Mouse (Mus musculus): Measurements from ENCODE around the gene Srbd1. TPM values are rescaled to one million over a fixed set of nuclear protein-coding genes. Genes with fewer than 3 reads are reported as not detected.

Srbd1 gene
- total RNA-seq, 2 experiments from 2014 or later: 13.0 to 14.5 TPM

DNA sequence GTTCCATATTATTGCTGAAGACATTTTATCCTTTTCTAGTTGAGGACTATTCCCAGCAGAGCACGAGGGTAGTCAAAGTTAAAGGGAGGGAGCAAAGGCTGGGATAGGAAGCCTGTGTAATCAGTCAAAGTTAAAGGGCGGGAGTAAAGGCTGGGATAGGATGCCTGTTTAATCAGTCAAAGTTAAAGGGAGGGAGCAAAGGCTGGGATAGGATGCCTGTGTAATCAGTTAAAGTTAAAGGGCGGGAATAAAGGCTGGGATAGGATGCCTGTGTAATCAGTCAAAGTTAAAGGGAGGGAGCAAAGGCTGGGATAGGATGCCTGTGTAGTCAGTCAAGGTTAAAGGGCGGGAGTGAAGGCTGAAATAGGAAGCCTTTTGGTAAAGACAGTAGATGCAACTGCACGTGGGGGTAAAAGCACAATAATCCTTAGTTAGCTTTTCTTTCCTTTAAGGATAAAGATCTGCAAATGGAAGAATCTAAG is 5.9 kb upstream of the Srbd1 start:
- intact Hi-C loops (cut with DNase I): no loop called here
- DNase-seq: peak; percentile 71 to 73

- intact Hi-C loops (cut with DNase I): loop anchor here (10.0 kb wide), 1 partner anchor 1115 kb away; the partner anchor contains the start of gene Mcfd2
- DNase-seq: no peak
Measured at GRCm38 (mm10) chr17:86149726-86150125, 4.8 kb upstream of the Srbd1 start.

DNA sequence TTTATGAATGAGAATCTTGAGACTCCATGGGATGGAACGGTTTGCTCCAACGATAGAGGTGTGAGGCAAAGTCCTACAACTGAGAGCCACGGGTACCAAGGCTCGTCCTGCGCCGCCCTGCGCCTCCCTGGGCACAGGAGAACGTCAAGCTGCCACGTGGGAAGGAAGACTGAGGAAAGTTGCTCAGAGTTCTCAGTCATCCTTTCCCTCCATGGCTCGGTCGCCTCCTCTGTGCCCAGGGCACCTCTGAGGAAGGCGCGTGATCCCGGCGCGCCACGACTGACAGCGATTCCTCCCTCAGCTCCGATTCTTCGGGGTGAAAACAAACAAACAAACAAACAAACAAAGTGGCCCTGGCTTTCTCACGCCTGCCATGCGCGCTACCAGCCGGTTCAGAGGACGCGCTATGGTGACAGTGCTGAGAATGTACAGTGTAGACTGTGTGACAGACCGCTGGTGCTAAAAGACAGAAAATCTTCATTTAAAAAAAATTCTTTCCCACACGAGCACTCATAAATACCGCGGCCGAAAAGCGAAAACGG is 367 bp downstream of the Srbd1 start:
- intact Hi-C loops (cut with DNase I): loop anchor here (10.0 kb wide), 1 partner anchor 1120 kb away; the partner anchor contains the start of gene Mcfd2
- DNase-seq: peak in 1 of 2 experiments; percentile 19

- no peak for DNase-seq
- intact Hi-C loops (cut with DNase I): no loop called here
Measured at GRCm38 (mm10) chr17:86135835-86136234, 9.1 kb downstream of the Srbd1 start.

GRCm38 (mm10) chr17:86134461-86134860 is 10.5 kb downstream of the Srbd1 start:
- no peak for DNase-seq
- intact Hi-C loops (cut with DNase I): no loop called here

DNA sequence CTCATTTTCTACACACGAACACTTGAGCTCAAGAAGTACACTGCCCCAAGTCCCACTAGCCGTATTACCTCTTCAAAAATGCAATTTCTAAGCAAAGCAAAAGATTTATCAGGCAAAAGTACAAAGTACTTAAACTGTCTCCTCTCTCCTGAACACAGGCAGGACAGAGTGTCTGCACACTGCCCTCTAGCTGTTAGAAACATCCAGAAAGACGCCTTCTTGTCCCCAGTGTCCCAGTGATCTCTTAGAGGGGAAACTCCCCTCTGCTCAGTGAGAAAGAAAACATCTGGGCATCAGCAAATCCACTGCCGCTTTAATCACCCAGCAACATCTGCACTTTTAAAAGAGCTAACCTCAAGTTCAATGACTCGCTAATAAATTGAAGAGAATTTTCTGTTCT is 12.4 kb downstream of the Srbd1 start:
- DNase-seq: peak; percentile 31

DNA sequence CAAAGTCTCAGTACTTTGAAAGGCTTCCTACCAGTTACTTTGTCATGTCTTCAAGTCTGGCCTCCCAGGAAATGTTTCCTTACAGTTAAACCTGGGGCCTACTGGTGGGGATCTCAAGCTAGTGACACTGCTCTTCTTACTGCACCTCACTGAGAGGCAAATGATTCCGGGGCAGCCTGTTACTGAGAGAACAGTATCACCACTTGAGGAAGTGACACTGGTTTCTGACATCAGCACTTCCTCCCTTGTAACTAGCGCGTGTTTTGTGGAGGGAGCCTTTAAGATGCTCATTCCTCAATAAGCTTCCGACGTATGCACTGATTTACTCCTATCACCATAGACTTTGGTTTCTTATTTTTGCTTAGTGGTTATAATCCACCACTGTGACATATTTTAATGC is 16.8 kb downstream of the Srbd1 start:
- no peak for DNase-seq
- intact Hi-C loops (cut with DNase I): no loop called here

More for the DNA sequence above, 12.4 kb downstream of the Srbd1 start:
- intact Hi-C loops (cut with DNase I): no loop called here

- DNase-seq: peak in 1 of 2 experiments; percentile 8
- intact Hi-C loops (cut with DNase I): no loop called here
Measured at GRCm38 (mm10) chr17:86125908-86126307, 19.1 kb downstream of the Srbd1 start.

- intact Hi-C loops (cut with DNase I): no loop called here
- no peak for DNase-seq
Measured at GRCm38 (mm10) chr17:86123146-86123545, 21.8 kb downstream of the Srbd1 start.

DNA sequence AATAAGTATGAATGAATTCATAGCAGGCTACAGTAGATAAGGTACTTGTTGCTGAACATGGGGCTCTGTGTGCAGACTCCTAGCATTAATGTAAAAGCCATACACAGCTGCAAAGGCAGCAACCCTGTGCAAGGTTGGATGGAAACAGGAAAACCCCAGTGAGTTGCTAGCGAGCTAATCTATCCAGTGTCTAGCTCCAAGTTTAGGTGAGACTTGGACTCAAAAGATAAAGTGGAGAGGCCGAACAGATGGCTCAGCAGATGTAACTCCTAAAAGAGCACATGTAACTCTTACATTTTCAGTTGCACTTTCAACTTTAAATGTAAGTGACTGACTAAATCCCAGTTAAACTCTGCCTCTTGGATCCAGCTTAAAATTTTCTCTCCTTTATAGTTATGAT is 48.1 kb downstream of the Srbd1 start:
- intact Hi-C loops (cut with DNase I): no loop called here
- no peak for DNase-seq

- intact Hi-C loops (cut with DNase I): no loop called here
- no peak for DNase-seq
Measured at GRCm38 (mm10) chr17:86093124-86093523, 51.9 kb downstream of the Srbd1 start.

GRCm38 (mm10) chr17:86091631-86092030 is 53.3 kb downstream of the Srbd1 start:
- no peak for DNase-seq
- intact Hi-C loops (cut with DNase I): no loop called here

DNA sequence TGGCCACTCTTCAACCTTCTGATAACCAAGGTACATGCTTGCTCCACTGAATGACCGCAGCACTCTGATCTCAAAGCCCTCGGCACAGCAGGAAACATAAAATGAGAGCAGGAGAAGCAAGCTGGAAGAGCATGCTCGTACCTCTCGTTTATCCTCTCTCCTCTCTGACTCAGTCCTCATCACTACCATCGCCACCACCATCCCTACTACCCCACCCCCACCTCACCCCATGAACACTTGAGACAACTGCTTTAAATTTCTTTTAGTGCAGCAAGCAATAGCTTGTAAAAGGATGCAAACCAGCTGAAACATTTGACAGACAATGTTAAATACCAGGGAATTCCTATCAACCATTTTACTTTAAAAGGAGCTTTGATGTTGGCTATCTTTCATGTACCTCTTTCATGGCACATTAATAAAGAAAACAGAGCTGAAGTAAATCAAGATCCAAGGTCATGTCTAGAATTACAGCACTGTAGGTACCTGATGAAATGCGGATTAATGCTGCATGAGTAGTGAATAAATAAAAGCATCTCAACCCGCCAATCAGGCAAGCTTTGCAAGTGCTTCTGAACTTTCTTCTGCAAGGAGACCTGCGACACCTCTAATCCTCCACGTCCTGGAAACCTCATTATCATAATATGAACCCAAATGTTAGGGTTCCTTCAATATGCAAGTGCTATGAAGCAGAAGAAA is 54.9 kb downstream of the Srbd1 start:
- DNase-seq: no peak
- intact Hi-C loops (cut with DNase I): no loop called here

GRCm38 (mm10) chr17:86087922-86088321 is 57.1 kb downstream of the Srbd1 start:
- intact Hi-C loops (cut with DNase I): no loop called here
- no peak for DNase-seq

- intact Hi-C loops (cut with DNase I): no loop called here
Measured at GRCm38 (mm10) chr17:86086191-86086590, 58.8 kb downstream of the Srbd1 start.

DNA sequence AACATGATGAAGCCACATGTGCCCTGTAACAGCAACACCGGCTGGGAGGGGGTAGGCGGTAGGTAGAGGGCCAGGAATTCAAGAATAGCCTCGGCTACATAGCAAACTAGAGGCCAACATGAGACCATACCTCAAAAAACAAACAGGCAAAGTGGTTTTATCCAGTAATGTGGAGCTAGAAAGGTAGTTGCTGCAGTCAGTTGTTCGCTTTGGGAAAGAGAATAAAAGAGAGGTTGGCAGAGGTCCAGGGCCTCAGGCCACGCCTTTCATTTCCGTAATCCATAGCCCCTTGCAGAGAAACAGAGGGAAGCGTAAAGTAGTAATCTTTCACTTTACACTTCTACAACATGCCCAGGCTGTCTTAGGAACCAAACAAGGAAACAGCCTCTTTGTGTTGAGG is 61.8 kb downstream of the Srbd1 start:
- no peak for DNase-seq
- intact Hi-C loops (cut with DNase I): no loop called here

More at GRCm38 (mm10) chr17:86086191-86086590, 58.8 kb downstream of the Srbd1 start:
- DNase-seq: no peak

- no peak for DNase-seq
- intact Hi-C loops (cut with DNase I): no loop called here
Measured at GRCm38 (mm10) chr17:86078060-86078459, 66.9 kb downstream of the Srbd1 start.

DNA sequence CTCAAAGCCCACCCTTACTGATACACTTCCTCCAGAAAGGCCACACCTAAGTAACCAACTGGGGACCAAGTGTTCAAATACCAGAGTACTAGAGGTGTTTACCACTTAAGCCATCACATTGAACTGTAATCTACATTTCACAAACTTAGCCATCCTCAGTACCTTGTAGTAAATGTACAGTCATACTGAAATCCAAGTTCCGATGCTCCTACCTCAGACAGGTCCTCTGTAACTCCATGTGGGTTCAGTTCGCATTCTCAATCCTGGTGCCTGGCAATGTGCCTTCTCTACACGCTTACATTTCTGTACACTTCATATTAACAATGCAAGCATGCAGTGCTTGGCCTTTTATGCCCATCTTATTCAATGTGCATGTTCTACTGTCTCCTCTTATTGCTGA is 77.5 kb downstream of the Srbd1 start:
- intact Hi-C loops (cut with DNase I): loop anchor here (10.0 kb wide), 1 partner anchor 953 kb away; no protein-coding TSS in a partner anchor
- no peak for DNase-seq

DNA sequence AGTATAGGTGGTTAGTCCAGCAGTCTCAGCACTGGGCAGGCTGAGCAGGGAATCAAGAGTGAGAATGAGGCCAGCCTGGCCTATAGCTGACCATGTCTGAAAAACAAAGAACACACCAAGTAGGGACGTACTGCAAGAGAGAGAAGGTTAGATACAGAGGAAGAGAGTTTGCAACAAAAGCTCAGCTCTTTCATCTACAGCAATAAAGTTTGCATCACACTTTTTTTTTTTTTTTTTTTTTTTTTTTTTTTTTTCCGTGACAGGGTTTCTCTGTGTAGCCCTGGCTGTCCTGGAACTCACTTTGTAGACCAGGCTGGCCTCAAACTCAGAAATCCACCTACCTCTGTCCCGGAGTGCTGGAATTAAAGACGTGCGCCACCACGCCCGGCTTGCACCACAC is 79.1 kb downstream of the Srbd1 start:
- intact Hi-C loops (cut with DNase I): loop anchor here (10.0 kb wide), 1 partner anchor 951 kb away; no protein-coding TSS in a partner anchor
- no peak for DNase-seq

GRCm38 (mm10) chr17:86063461-86063860 is 81.5 kb downstream of the Srbd1 start:
- peak; percentile 73 to 84 for DNase-seq
- intact Hi-C loops (cut with DNase I): loop anchor here (1.0 to 10.0 kb wide), 4 partner anchors 398 to 949 kb away; no protein-coding TSS in a partner anchor

DNA sequence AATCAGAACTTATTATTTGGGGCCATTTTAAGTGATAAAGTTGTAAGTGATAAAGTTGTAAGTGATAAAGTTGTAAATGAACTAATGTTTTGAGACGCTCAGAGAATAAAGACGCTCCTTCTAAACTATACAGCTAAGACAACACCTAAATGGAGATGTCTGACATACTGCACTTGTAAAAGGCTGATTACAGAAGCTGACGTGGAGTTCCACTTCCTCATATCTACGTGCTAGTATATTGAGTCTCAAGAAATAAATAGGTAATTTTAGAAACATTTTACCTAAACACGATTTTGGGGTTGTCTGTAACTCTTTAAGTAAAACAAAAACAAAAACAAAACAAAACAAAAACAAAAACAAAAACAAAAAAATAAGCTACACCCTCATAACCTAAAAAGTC is 84.1 kb downstream of the Srbd1 start:
- DNase-seq: no peak
- intact Hi-C loops (cut with DNase I): loop anchor here (5.0 to 10.0 kb wide), 2 partner anchors 874 to 946 kb away; no protein-coding TSS in a partner anchor

All from heart, postnatal 10 days (tissue).